Mouse (Mus musculus) cerebellum, adult 8-10 months (tissue): ENCODE results near the gene Pnmal1.
"Not testable (repeated sequence)": the region's sequence is repeated elsewhere in the genome, so short reads cannot be mapped to it uniquely, and the experiment has no call there.

Experiments used
- DNase-seq: peaks from one replicate; pipeline ENCODE4 v3.0.0; 2022

Pnmal1 gene

DNA sequence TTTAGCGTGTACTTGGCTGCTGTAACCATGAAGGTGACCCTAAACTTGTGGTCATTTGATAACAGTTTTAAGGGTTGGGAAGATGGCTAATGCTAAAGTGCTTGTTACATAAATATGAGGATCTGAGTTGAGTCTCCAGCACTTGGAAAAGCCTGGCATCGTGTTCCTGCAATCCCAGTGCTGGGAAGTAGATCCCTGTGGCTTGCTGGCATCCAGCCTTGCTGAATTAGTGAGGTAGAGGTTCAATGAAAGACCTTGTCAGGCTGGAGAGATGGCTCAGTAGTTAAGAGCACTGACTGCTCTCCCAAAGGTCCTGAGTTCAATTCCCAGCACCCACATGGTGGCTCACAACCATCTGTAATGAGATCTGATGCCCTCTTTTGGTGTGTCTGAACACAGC lies 5.7 kb upstream of the Pnmal1 start:
- not testable (repeated sequence) for DNase-seq

DNA sequence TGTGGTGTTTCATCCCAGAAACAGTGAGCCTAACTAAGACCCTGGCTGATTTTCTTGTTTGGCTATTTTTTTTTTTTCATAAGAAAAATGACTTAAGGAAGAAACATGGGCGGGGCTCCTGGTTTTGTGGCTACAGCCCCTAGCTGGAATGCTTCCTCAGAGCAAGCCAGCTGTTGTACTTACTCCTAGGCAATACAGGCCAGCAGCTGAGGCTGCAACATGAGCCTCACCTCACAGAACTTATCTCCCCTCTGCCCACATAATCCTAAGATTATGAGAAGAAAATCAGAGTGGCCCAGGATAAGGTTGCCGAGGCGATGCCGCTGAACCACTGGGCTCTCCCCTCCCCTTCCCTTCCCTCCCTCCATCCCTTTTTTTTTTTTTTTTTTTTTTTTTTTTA lies 3.8 kb upstream of the Pnmal1 start:
- no peak for DNase-seq

DNA sequence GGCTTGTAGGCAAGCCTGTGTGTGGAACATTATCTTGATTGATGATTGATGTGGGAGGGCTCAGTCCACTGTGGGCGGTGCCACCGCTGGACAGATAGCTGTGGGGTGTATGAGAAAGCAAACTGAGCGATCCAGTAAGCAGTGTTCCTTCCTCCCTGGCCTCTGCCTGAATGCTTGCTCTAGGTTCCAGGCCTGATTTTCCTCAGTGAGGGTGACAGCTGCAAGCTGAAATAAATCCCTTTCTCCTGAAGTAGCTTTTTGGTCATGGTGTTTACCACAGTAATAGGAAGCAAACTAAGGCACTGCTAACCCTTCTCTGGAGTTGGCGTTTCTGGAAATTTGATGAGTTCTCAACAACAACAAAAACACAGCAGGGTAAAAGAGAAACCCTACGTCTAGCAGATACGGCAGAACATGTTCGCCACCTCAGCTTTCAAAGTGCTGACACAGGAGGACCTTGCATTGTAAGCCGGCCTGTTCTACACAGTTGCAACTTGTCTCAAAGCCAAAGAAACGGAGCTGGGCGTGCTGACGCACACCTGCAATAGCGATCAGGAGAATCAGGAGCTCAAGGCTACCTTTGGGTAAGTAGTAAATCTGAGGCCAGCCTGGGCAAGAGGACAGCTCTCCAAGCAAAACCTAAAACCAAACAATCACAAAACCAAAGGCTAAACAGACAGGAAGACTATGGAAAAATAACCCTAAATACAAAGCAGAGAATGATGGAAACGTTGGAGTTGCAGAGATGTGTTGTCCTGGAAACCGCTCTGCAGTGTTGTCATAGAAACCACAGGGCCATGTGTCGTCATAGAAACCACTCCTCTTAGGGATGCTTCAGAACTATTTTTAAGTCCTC lies 2.8 kb upstream of the Pnmal1 start:
- no peak for DNase-seq

DNA sequence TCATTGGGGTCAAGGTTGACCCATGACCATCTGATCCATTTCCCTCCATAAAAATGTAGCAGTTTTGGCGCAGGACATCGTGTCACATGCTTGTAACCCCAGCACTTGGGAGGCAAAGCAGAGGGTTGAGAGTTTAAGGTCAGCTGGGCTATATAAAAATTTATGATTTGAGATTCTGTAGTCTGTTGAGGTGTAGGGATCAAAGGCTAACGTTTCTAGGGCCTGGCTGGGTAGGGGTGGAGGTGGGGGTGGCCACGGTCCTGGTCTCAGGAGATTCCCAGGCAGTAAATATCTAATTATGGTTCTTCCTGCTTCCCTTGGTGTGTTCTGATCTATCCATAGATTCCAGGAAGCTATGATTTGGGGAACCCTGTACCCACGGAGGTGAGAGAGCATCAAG lies 2.2 kb downstream of the Pnmal1 start:
- DNase-seq: no peak

DNA sequence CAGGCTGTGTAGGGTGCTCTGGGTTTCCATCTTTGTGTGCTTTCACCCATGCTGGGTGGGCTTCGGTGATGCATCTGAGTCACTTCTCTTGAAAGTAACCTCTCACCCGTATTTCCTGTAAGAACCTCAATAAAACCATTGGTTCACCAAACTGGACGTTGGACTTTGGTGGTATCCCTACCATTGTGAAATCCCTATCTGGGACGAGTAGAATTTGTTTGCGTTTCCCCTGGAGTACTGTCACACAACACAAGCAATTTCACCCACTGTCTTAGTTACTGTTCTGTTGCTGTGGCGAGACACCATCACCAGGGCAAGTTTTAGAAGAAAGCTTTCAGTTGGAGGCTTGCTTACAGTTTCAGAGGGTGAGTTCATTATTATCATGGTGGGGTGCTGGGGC lies 8.9 kb downstream of the Pnmal1 start:
- DNase-seq: no peak

DNA sequence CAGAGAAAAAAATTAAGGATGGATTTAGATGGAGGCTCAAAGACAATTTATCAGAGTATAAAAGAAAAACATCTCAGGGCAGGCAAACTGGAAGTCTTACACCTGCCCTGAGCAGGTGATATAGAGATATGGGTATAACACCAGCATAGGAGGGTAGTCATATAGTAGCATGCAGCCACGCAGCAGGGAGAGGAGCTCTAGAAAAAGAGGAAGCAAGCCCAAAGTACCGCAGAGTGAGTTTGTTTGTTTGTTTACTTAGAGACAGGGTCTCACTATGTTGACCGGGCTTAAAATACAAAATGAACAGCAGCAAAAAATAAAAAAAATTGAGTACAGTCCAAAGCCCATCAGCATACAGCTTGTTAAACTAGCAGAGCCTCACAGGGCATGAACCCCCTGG lies 11.7 kb downstream of the Pnmal1 start:
- DNase-seq: no peak

DNA sequence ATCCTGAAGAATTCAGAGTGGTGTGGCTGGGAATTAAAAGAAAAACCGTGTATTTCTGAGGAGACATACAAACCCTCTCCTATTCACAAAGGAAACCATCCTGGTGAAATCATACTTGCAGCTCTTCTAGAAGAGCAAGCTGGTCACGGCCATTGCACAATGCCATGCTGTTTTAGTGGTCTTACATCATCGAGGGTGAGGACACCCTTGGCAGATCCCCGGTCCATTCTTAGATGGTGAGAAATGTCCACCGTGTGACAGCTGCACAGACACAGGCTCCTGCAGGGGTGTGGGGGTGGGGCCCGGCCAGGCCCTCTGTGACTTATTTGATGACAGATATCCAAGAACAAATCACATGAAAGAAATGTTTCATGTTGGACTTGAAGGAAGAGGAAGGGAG lies 14.5 kb downstream of the Pnmal1 start:
- DNase-seq: no peak

DNA sequence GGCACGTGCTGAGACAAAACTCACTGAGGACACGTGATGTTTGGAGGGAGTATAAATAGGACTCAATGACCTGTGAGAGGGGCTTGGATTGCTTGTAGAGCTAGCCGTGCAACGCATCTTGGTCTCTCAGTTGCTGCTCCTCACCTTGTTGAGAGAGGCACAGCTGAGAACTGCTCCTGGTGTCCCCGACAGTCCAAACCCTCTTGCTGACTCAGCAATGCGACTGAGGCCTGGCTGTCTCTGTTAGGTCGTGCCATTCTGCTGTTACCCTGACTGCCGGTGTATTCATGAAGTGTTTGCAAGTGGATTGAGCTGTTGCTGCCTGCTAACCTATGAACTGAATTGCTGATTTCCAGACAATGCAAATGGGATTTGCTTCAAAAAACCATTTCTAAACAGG lies 16.8 kb downstream of the Pnmal1 start:
- no peak for DNase-seq

DNA sequence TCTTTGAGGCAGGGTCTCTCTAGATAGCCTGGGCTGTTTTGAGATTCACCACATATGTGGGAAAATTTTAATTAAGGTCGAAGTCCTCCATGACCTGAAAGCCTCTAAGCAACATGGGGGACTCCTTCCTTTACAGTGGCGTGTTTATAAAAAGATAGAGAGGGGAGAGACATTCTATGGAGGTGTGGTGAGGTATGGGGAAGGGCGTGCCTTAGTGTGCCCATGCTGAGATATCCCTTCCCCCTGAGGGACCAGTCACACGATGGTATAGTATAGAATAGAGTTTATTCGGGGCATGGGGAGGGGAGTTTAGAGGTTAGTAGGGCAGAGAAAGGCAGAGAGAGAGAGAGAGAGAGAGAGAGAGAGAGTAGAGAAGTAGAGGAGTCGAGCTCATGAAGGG lies 18.7 kb downstream of the Pnmal1 start:
- DNase-seq: no peak

DNA sequence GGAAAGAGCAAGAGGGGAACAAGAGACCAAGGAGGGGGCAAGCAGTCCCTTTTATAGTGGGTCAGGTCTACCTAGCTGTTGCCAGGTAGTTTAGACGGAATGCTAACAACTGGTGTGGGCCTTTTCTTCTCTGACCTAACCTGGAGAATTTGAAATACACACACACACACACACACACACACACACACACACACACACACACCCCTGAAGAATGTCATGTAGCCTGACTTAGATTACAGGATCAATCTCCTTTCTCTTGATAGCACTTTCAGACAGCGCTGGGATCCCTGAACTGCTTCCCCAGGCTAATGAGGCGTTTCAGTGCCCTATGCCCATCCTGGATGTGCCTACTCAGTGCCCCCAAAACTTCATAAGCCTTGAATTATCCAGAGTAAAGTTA lies 19.1 kb downstream of the Pnmal1 start:
- DNase-seq: no peak

DNA sequence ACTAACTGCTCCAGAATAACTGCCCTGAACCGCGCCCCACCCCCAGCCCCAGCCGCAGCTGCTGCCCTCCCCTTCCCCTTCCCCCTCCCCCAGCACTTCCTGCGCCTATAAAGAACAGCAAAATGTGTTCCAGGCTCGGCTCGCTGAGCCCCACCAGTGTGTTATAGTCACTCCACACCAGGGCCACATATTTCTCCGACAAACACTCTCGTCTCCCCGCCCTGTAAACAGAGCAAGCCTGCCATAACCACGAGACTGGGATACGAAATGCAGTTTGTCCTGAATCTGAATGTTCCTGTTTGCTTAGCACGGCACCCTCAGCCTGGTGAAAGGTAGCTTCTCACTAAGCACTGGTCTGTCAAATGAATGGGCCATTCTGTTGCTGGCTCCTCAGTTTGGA lies 20.9 kb downstream of the Pnmal1 start:
- DNase-seq: no peak

DNA sequence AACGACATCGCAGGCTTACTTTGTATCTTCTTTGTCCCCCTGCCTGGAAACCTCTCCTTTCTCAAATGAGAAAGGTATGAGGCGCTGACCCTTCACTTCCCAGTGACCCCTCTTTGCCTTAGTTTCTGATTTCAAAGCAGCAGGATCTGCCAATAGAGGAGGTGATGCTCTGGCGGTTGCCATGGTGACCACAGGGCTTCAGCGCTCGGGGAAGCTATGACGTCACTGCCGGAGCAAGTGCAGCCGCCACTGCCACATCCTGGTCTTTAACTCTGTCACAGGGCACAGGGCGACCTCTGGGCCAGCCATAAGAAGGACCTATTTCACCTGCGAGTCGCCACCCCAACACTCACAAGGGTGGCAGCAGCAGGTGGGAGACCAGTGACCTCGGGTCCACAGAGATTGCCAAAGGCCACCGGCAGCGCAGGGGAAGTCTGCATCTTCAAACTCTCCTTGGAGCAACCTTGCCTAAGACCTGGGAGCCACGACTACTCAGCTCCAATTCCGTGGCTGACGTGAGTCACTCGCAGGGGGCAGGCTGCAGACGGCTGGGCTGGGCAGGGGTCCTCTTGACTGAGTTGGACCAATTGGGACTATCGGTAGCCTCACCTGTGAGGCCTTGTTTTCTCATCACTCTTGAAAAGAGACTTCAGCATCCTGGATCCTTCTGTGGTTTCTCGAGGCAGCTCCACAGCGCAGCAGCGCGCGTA lies 23.5 kb downstream of the Pnmal1 start, which contains the start of gene Gm42372:
Gm42372 (plus strand) TSS at position 228 of the 710 bp plus-strand sequence.
- peak; percentile 86 for DNase-seq

DNA sequence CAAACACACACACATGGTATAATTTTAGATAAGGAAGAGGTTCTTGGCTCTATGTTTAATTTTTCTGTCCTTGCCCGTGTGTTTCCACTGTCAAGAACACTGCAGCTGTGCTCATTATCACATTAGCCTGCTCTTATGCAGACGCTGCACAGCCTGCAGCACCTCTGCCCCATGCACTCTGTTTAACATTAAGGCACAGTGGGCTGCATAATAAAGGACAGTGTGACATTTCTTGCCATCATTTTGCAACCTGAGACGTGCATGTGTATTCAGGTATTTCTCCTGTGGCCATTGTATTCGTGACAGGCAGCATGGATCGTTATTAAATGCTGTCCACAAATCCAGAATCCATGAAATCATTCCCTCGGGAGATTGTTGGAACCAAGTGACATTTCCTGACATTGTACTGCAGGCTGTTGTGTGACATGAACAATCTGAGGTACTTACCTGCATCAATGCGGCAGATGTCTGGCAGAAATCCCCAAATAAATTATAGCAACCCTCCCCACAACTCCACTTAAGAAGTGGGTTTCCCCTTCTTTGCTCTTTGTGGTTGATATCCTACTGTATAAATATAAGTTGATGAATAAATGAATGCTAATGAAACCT lies 28.2 kb downstream of the Pnmal1 start:
- DNase-seq: no peak

DNA sequence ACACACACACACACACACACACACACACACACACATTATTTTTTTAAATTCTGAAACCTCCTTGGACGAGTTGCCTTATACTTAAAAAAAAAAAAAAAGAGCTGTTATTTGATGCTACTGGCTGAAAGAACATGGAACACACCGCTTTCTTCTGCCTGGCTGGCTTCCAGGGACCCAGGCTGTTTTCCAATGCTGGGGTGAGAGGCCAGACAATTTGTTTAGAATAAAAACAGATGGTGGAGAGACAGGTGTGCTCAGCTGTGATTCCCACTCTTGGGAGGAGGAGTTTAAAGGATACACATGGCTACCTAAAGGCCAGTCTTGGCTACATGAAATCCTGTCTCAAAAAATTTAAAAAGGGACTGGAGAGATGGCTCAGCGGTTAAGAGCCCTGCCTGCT lies 28.9 kb downstream of the Pnmal1 start:
- DNase-seq: no peak

DNA sequence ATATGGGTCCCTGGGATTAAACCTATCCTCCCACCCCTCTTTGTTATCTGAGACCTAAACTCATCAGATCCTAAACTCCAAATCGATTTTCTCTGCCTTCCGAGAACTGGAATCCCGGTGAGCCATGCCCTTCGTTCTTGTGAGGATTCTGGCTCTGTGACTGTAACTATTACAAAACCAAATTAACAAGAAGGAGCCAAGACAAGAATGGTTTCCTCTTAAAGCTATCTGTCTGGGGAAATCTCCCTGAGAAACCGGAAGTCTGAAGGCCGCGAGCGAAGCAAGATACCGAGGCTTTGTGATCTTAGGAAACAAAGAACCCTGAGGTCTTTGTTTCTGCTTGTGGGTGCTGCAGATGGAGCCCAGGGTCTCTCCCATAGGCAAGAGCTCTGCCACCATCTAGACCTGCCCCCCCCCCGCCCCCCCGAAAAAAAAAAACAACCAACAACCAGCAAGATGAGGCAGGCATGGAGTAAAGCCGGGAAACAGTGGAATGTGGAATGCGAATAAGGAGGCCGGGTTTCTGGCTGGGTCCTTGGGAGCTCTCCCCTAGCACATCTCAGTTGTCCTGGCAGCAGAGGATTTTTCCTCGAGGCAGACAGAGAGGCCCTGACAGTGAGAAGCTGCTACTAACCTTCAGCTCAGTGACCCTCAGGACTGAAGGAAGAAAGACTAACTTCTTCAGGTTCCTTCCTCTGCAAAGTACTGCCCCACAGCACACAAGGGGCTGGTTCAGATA lies 30.7 kb downstream of the Pnmal1 start:
- no peak for DNase-seq

DNA sequence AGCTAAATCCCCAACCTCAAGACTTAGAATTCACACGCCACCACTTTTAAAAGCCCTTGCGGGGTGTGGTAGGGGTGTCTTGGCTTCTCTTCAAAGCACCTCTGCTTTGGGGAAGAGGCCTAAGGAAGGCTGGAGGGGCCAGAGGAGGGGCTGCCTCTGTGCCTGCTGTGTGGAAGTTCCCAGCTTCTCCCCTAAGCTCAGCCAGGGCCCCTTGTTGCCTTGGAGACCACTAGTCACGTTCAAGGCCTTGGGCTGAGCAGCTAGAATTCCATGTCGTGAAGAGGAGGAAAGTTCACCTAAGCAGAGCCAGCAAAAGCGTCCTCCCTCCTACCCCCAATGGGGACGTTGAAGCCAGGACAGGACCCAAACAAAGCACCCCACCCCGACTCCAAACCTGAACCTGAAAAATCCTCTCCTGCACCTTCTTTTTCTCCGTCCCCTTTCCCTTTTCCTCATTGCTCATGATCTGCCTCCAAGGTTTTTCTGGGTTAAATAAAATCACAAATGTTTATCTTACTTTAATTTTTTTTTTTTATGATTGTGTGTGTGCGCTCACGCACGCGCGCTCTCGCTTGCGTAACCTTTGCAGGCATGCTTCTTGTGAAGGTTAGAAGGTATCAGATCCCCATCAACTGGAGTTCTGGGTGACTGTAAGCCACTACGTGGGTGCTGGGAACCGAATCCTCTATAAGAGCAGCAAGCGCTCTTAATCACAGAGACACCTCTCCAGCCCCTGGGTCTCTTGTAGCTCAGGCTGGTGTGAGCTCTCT lies 32.4 kb downstream of the Pnmal1 start:
- no peak for DNase-seq

DNA sequence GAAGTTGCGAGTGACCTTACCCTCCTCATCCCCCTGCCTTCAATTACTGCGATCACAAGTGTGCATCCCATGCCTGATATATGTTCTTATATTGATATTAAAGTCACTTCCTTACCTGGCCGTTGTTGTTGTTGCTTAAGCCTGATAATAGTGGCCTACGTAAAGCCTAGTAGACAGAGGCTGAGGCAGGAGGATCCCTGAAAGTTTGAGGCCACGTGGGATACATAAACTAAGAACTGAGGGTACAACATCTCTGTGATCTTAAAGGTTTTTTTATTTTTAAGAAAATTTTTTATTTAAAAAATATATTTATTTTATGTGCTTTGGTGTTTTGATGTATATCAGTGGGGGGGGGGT lies 33.0 kb downstream of the Pnmal1 start, which contains the start of gene Ccdc8:
Ccdc8 (plus strand) TSS at position 258 of the 357 bp plus-strand sequence.
- no peak for DNase-seq

DNA sequence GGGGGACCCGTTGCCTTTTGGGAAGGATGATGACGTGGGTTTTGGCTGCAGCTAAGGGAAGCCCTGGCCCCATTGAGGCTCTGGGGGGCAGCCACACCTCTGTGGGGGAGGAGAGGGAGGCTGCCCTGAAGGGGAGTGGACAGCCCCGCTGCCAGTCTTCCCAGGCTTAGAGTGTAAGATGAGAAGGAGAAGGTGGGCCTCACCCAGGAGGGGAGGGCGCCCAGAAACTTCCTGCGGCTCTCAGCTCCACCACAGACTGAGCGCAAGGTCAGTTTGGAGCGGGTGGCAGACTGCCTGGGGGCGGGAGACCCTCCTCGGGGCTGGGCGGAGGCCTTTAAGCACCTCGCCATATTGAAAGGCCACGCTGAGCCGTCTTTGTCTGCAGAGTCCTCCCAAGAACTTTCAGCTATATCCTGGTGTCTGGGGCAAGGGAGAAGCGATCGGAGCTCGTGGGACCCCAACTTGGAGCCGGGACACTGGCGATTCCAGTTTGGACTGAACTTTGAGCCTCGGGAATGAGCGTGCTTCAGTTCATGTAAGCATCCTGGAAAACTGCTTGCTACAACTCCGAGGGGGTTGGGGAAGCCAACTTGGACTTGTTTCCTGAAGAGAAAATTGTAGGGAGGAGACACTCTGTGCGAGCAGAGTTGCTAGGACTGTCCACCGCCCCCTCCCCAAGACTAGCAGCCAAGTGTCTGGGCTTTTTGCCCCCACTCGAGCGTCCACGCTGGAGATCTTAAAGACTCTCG lies 34.3 kb downstream of the Pnmal1 start:
- no peak for DNase-seq

DNA sequence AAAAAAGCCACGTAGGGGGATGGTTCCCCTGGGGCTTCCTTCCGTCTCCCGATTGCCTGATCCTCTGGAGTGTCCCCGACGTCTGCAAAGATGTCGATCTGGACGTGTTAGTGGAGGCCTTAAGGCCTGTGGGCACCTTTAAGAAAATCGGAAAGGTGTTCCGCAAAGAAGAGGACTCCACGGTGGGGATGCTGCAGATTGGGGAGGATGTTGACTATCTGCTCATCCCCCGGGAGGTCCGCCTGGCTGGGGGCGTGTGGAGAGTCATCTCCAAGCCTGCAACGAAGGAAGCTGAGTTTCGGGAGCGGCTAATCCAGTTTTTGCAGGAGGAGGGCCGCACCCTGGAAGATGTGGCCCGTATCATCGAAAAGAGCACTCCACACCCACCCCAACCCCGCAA lies 34.9 kb downstream of the Pnmal1 start:
- DNase-seq: no peak

DNA sequence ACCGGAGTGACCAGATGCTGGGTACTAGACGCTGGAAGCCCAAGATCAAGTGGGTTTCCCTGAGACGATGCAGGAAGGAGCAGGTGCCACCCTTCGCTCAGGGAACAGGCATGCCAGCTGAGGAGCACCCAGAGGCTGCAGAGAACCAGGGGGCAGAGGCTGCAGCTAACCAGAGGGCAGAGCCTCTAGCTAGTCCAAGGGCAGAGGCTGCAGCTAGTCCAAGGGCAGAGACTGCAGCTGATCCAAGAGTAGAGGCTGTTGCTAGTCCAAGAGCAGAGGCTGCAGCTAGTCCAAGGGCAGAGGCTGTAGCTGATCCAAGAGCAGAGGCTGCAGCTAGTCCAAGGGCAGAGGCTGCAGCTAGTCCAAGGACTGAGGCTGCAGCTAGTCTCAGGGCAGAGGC lies 35.9 kb downstream of the Pnmal1 start:
- no peak for DNase-seq

DNA sequence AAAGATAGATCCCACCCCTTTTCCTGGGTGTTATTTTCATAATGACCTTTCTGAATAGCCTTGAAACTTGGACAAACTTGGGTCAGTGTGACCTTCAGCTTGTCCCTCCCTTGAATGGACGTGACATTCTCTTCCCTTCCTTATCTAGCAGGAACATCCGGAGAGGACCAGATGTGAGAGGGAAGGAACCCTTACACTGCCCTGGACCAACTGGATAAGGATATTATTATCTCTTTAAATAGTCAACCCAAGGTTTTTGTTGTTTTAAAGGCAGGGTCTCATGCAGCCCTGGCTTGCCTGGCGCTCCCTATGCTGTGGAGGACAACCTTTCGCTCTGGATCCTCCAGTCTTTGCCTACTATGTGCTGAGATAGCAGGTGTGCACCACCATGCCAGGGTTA lies 39.8 kb downstream of the Pnmal1 start:
- no peak for DNase-seq

DNA sequence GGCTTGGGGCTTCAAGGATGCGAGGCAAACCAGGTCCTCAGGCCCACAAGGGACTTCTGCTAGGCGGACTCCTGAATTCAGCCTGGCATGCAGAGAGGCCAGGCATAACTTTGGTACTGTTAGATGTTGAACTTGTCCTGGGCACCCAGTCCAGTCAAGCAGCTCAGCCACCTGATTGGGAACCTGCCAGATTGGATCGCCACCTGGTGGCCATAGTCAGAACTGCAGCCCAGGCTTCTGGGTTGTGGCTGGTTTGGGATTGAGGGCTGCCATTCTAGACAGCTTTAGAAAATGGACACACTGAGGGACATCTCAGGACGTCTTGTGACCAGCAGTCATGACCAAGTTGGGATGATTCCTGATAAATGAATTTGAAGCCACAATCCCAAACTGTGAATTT lies 40.2 kb downstream of the Pnmal1 start:
- peak; percentile 95 for DNase-seq
